Mouse (Mus musculus): ENCODE data around the gene Pde1a.

Pde1a gene

DNA sequence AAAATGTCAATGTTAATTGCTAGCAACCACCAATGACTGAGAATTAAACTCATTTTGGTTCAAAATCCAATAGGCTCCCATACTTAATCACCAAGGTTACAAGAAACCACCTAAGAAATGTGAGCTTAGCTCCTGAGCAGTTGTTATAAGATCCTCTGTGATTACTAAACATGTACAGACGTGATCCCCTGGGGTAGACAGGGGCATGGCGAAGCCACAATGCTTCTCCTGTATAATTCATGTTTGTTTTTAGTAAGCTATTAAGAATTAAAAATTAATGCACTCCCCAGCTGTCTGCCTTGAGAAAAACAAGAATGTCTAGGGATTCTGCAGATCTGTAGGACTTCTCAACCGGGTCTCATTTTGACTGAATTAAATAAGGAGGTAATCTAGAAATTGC, 309.7 kb downstream of the Pde1a start:
- no peak for DNase-seq (ENCODE audit: low spot score in 2 of 2)

DNA sequence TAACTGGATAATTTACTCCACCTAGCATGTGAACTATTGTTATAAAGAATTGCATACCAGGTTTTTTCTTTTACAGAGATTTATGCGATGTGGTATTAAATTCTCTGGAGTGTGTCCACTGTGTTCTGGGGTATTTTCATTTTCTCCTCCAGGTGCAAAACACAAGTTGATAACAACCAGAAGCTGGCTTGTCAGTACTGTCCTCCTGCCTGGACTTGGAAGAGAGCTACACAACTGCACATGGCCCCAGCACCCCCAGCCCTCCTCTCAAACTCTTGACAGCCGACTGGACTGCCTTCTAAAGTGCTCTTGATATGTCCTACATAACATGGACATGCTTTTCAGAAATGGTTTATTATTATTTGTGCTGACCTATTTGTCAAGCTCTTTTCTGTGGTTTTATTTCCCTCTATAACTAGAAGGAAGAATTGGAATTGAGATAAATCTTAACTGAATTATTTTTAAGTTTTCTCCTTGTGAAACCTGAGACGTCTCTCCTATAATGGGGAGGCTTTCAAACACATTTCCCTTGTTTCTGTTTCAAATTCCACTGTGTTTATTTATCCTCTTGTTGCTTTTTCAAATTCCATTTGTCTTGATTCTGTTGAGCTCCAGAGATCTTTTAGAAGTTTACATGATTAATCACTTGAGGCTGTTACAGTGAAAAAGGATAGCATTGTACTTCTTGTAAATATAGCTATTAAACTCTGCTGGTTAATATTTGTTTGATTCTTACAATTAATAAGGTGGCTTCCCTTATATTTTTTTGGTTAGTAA, 313.4 kb downstream of the Pde1a start:
- no peak for DNase-seq (ENCODE audit: low spot score in 2 of 2)

DNA sequence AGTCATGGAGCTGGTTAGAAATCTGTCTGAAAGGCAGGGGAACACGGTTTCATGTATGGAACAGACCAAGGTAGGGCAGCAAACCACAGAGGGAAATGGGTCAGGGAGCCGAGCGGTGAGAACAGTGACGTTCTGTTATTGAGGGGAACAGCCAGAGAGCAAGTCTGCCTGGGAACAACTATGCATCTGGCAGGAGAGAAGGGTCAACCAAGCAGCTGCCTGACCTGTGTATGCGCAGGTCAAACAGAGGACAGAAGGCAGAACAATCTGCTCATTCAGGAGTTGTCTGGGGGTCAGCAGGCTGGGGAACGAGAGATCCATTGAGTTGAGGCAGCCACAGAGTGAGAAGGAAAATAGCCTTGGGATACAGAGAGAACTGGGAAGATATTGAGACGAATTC, 330.6 kb downstream of the Pde1a start:
- no peak for DNase-seq (ENCODE audit: low spot score in 2 of 2)

- DNase-seq (ENCODE audit: low spot score in 2 of 2): no peak
These were observed 331.8 kb downstream of the Pde1a start for GRCm38 (mm10) chr2:79797444-79797843.

DNA sequence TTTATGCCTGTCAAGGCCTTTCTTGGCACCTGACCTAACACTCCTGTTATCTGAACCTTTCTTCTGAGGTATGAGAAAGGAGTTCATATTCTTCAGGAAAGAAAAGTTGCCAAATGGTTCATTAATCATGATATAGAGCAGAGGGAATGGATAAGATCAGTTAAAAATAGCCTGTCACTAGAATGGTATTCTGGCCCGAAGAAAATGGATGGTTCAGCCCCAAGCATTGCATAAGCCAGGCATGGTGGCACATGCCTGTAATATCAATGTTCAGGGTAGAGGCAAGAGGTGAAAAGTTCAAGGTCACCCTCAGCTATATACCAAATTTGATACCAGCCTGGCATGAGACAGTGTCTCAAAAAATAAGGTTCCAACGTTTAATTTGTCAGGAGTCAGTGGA, 336.1 kb downstream of the Pde1a start:
- DNase-seq (ENCODE audit: low spot score in 2 of 2): no peak

GRCm38 (mm10) chr2:79786467-79786866, 342.8 kb downstream of the Pde1a start:
- no peak for DNase-seq (ENCODE audit: low spot score in 2 of 2)

DNA sequence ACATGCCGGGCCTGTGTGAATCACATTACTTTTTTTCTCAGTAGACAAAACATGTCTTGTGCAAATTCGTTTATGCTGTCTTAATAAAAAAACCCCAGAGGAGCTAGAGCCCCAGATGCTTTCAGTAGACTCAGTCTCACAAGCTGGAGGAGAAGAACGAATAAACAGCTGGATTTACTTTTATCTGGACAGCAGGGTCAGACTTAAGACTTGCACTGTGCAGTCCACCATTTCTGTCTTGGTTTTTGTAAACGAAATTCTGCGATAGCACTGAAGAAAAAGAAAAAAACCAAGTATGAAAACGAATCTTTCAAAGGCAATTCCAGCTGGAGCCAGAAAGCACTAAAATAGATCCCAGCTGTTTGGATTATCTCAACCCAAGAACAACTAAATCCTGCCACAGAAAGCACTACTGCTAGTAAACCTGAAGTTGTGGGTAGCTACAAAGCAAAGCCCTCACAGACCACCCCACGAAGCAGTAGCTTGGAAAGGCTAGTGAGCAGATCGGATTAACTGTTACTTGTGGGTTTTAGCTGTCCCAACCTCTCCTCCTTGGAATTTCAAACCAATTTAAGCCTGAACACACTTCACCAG, 343.6 kb downstream of the Pde1a start:
- DNase-seq (ENCODE audit: low spot score in 2 of 2): no peak

Measured in frontal cortex, postnatal 14 days (tissue).